Comparison of ENCODE assay signal across 1 mouse cellular context in genomic region chr2:140080747-140081577, GRCm38 (mm10).
A peak's percentile ranks its signal among the peaks of the same experiment; 100 is the strongest.
TF ChIP-seq lines count a peak whose summit lies in the region.

No protein-coding gene starts in this region.

TF ChIP-seq in MEL, 35 proteins besides CTCF, POLR2A, EP300 and RAD21 (continued from another document):
- no peak for TF ChIP-seq ZC3H11A (IDR thresholded peaks at IDR 0.05; ENCODE audit: low read depth, low read length)
- TF ChIP-seq NELFE (IDR thresholded peaks at IDR 0.05; ENCODE audit: low read depth, low read length), result 0 out of 2 replicates have a peak, but pooled peaks have one; percentile 34
- no peak for TF ChIP-seq E2F4 (IDR thresholded peaks at IDR 0.05; ENCODE audit: borderline replicate concordance, low read depth, low read length)
- no peak for TF ChIP-seq KAT2A (conservative IDR thresholded peaks at IDR 0.05; ENCODE audit: low read depth, low read length)
- TF ChIP-seq POLR2AphosphoS2 (IDR thresholded peaks at IDR 0.05; ENCODE audit: low read length), result peak; percentile 69; the same call in 1 of the 2 replicates
- TF ChIP-seq ZMIZ1 (IDR thresholded peaks at IDR 0.05; ENCODE audit: low read depth, low read length), result no peak
- TF ChIP-seq JUND (IDR thresholded peaks at IDR 0.05; ENCODE audit: low read depth, low read length), result peak; percentile 74; the same call in 1 of the 2 replicates
- TF ChIP-seq CHD2 (IDR thresholded peaks at IDR 0.05; ENCODE audit: low read length), result no peak
- TF ChIP-seq BHLHE40 (IDR thresholded peaks at IDR 0.05; ENCODE audit: borderline replicate concordance, low read depth, low read length), result no peak
- 0 out of 2 replicates have a peak, but pooled peaks have one; percentile 68 for TF ChIP-seq MAFK (IDR thresholded peaks at IDR 0.05; ENCODE audit: borderline replicate concordance, low read depth, low read length)
- TF ChIP-seq TAL1 (IDR thresholded peaks at IDR 0.05; ENCODE audit: low read length), result no peak
- TF ChIP-seq NRF1 (IDR thresholded peaks at IDR 0.05; ENCODE audit: insufficient read depth, low read depth, low read length, poor library complexity, severe bottlenecking), result no peak
- no peak for TF ChIP-seq ZKSCAN1 (IDR thresholded peaks at IDR 0.05; ENCODE audit: low read depth, low read length)
- no peak; the same call in 1 of the 2 replicates for TF ChIP-seq SIN3A (IDR thresholded peaks at IDR 0.05; ENCODE audit: low read length)
- no peak for TF ChIP-seq POLR2AphosphoS5 (IDR thresholded peaks at IDR 0.05; ENCODE audit: borderline replicate concordance, low read depth, low read length)
- peak; percentile 83 for TF ChIP-seq MYC (IDR thresholded peaks at IDR 0.05; ENCODE audit: low read depth, low read length)
- no peak for TF ChIP-seq UBTF (IDR thresholded peaks at IDR 0.05; ENCODE audit: borderline replicate concordance, insufficient read depth, low read depth, low read length)
- TF ChIP-seq GATA1 (IDR thresholded peaks at IDR 0.05; ENCODE audit: low read depth, low read length), result peak; percentile 80
- TF ChIP-seq USF2 (IDR thresholded peaks at IDR 0.05; ENCODE audit: borderline replicate concordance in 1 of 2, insufficient read depth in 1 of 2, low read depth in 1 of 2, low read length in 2 of 2), result no peak
- no peak for TF ChIP-seq USF1 (IDR thresholded peaks at IDR 0.05; ENCODE audit: low read depth, low read length)
- no peak for TF ChIP-seq RCOR1 (IDR thresholded peaks at IDR 0.05; ENCODE audit: low read depth, low read length)
- no peak for TF ChIP-seq MAX (IDR thresholded peaks at IDR 0.05; ENCODE audit: low read length)
- peak; percentile 85 for TF ChIP-seq ETS1 (IDR thresholded peaks at IDR 0.05; ENCODE audit: low read depth, low read length)
- TF ChIP-seq SMC3 (IDR thresholded peaks at IDR 0.05; ENCODE audit: low read depth, low read length), result no peak
- TF ChIP-seq ZNF384 (IDR thresholded peaks at IDR 0.05; ENCODE audit: low read depth, low read length), result peak; percentile 89
- TF ChIP-seq TCF12 (IDR thresholded peaks at IDR 0.05; ENCODE audit: low read depth, low read length), result peak; percentile 74
- TF ChIP-seq MXI1 (IDR thresholded peaks at IDR 0.05; ENCODE audit: low read depth, low read length), result peak; percentile 21
- no peak for TF ChIP-seq ELF1 (IDR thresholded peaks at IDR 0.05; ENCODE audit: low read depth, low read length)
- TF ChIP-seq MEF2A (IDR thresholded peaks at IDR 0.05; ENCODE audit: extremely low read depth, insufficient replicate concordance, low read depth, low read length, poor library complexity, severe bottlenecking), result no peak
- TF ChIP-seq MAZ (IDR thresholded peaks at IDR 0.05; ENCODE audit: low read depth, low read length), result no peak
- no peak for TF ChIP-seq HCFC1 (IDR thresholded peaks at IDR 0.05; ENCODE audit: low read depth, low read length)
- TF ChIP-seq MYB (IDR thresholded peaks at IDR 0.05; ENCODE audit: low read depth, low read length), result peak; percentile 81
- TF ChIP-seq TBP (IDR thresholded peaks at IDR 0.05; ENCODE audit: low read depth, low read length), result peak; percentile 77
- TF ChIP-seq GABPA (IDR thresholded peaks at IDR 0.05; ENCODE audit: low read depth, low read length), result peak; percentile 100
